Mouse (Mus musculus): ENCODE measurements at regions not wholly inside any gene's neighbourhood (a gene's known extent, or its start where the extent isn't known, plus 50 kb on each side); places are given as distances from the start of the nearest gene placed in this dataset.
A peak's percentile ranks its signal among the peaks of the same experiment; 100 is the strongest.
"Not testable (repeated sequence)": the region's sequence is repeated elsewhere in the genome, so short reads cannot be mapped to it uniquely, and the experiment has no call there.

GRCm38 (mm10) chr7:58310096-58310495 is 345.9 kb upstream of the Atp10a start:
- DNase-seq, result no peak

- no peak for DNase-seq
Observed at GRCm38 (mm10) chr7:58322381-58322780, 333.6 kb upstream of the Atp10a start.

- no peak for DNase-seq
Observed at GRCm38 (mm10) chr7:58367384-58367783, 288.6 kb upstream of the Atp10a start.

- no peak for DNase-seq
Observed at GRCm38 (mm10) chr7:58383401-58383800, 272.6 kb upstream of the Atp10a start.

GRCm38 (mm10) chr7:58388326-58388725 is 267.6 kb upstream of the Atp10a start:
- DNase-seq, result no peak

- no peak for DNase-seq
Observed at GRCm38 (mm10) chr7:58392391-58393115, 263.4 kb upstream of the Atp10a start.

GRCm38 (mm10) chr7:58397992-58398391 is 258.0 kb upstream of the Atp10a start:
- peak; percentile 5 to 41 for DNase-seq

- DNase-seq, result peak; percentile 6 to 46
Observed at GRCm38 (mm10) chr7:58398558-58399144, 257.3 kb upstream of the Atp10a start.

- DNase-seq, result peak; percentile 96 to 97
Observed at GRCm38 (mm10) chr7:58399145-58399604, 256.8 kb upstream of the Atp10a start.

GRCm38 (mm10) chr7:58399651-58400050 is 256.3 kb upstream of the Atp10a start:
- DNase-seq, result peak in 1 of 2 experiments; percentile 2

GRCm38 (mm10) chr7:58400594-58400993 is 255.4 kb upstream of the Atp10a start:
- no peak for DNase-seq

- DNase-seq, result no peak
Observed at GRCm38 (mm10) chr7:58436888-58437625, 218.9 kb upstream of the Atp10a start.

GRCm38 (mm10) chr7:58442535-58443184 is 213.3 kb upstream of the Atp10a start:
- no peak for DNase-seq

GRCm38 (mm10) chr7:58443297-58443696 is 212.7 kb upstream of the Atp10a start:
- DNase-seq, result no peak

GRCm38 (mm10) chr7:58445781-58446180 is 210.2 kb upstream of the Atp10a start:
- DNase-seq, result no peak

GRCm38 (mm10) chr7:58446261-58446660 is 209.7 kb upstream of the Atp10a start:
- DNase-seq, result no peak

GRCm38 (mm10) chr7:58448727-58449126 is 207.2 kb upstream of the Atp10a start:
- DNase-seq, result no peak

GRCm38 (mm10) chr7:58451981-58452380 is 204.0 kb upstream of the Atp10a start:
- no peak for DNase-seq

GRCm38 (mm10) chr7:58458146-58458545 is 197.8 kb upstream of the Atp10a start:
- not testable (repeated sequence) for DNase-seq

- no peak for DNase-seq
Observed at GRCm38 (mm10) chr7:58460939-58461338, 195.0 kb upstream of the Atp10a start.

- no peak for DNase-seq
Observed at GRCm38 (mm10) chr7:58473150-58473549, 182.8 kb upstream of the Atp10a start.

GRCm38 (mm10) chr7:58475139-58475538 is 180.8 kb upstream of the Atp10a start:
- no peak for DNase-seq

GRCm38 (mm10) chr7:58488250-58488649 is 167.7 kb upstream of the Atp10a start:
- no peak for DNase-seq

Data from cerebellum, adult 18-20 months (tissue).